Mouse (Mus musculus): ENCODE measurements around the gene Inhbe. TPM values are rescaled to one million over a fixed set of nuclear protein-coding genes. Genes with fewer than 3 reads are reported as not detected.
"Not testable (repeated sequence)": the region's sequence is repeated elsewhere in the genome, so short reads cannot be mapped to it uniquely, and the experiment has no call there.

Inhbe gene
- total RNA-seq, 2 experiments from 2014 or later: not detected

- DNase-seq (ENCODE audit: extremely low spot score in 1 of 2, low spot score in 1 of 2): no peak
Measured at GRCm38 (mm10) chr10:127324495-127324894, 29.7 kb downstream of the Inhbe start.

GRCm38 (mm10) chr10:127323131-127323855 lies 30.9 kb downstream of the Inhbe start:
- no peak for DNase-seq (ENCODE audit: extremely low spot score in 1 of 2, low spot score in 1 of 2)

DNA sequence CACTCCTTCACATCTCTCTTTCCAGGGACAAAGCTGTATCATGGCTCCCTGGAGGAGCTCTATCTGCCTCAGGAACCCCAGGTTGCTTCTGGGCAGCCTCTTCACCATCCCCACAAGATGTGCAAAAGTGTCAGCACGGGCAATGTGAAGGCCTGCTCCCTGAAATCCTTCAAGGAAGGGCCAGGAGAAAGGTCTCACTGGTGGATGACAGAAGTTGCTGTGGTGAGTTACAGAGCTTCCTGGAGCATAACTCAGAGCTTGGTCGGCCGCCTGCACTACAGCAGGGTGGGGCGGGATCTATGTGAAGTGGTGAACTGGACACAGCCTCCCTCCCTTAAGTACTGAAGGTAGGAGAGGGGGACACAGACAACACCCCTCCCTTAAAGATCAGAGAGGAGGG lies 31.5 kb downstream of the Inhbe start:
- no peak for DNase-seq (ENCODE audit: extremely low spot score in 1 of 2, low spot score in 1 of 2)

DNA sequence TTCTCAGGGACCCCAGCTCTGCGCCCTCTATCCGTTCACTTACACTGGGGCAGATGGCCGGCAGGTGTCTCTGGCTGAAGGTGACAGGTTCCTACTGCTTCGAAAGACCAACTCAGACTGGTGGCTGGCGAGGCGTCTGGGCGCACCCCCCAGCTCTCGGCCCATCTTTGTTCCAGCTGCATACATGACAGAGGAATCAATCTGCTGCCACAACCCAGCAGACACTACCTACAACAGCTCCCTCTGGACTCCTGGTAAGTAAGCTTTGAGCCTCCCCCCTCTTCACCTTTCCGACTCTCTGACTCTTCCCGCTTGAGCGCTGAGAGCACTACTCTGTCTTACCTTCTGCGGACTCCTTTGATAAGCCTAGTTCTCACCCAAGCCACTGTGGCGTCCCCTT lies 32.0 kb downstream of the Inhbe start:
- no peak for DNase-seq (ENCODE audit: extremely low spot score in 1 of 2, low spot score in 1 of 2)

- no peak for DNase-seq (ENCODE audit: extremely low spot score in 1 of 2, low spot score in 1 of 2)
Measured at GRCm38 (mm10) chr10:127321621-127322020, 32.6 kb downstream of the Inhbe start, which contains the start of gene Arhgap9. TSS of gene Arhgap9 (plus strand) at chr10:127321964.

GRCm38 (mm10) chr10:127319969-127320368 lies 34.2 kb downstream of the Inhbe start:
- no peak for DNase-seq (ENCODE audit: extremely low spot score in 1 of 2, low spot score in 1 of 2)

DNA sequence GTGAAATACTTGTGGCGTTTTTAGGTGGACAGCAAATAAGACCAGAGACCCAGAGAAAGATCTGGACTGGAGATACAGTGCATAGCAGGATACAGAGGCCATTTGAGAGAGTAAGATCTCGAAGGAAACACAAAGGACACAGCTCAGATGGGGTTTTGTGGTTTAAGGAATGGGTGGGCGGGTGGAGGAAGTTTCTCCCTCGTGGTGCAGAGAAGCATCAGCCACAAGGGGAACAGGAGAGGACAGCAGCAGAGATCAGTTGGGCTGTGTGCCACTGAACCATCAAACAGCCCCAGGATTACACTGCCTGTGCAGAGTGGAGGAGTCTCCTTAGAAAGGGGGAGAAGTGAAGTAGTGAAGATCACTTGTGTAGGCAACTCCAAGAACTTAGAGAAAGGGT lies 36.2 kb downstream of the Inhbe start:
- no peak for DNase-seq (ENCODE audit: extremely low spot score in 1 of 2, low spot score in 1 of 2)

- no peak for DNase-seq (ENCODE audit: extremely low spot score in 1 of 2, low spot score in 1 of 2)
Measured at GRCm38 (mm10) chr10:127317277-127317676, 36.9 kb downstream of the Inhbe start.

DNA sequence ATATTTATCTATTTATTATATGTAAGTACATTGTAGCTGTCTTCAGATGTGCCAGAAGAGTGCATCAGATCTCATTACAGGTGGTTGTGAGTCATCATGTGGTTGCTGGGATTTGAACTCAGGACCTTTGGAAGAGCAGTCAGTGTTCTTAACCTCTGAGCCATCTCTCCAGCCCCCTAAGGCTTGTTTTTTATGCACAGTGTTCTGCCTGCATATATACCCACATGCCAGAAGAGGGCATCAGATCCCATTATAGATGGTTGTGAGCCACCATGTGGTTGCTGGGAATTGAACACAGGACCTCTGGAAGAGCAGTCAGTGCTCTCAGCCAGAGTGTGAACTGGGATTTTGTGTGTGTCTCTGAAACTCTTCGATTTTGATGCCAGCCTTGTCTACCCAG lies 39.3 kb downstream of the Inhbe start:
- not testable (repeated sequence) for DNase-seq (ENCODE audit: extremely low spot score in 1 of 2, low spot score in 1 of 2)

GRCm38 (mm10) chr10:127313516-127313915 lies 40.7 kb downstream of the Inhbe start:
- DNase-seq (ENCODE audit: extremely low spot score in 1 of 2, low spot score in 1 of 2): not testable (repeated sequence)

DNA sequence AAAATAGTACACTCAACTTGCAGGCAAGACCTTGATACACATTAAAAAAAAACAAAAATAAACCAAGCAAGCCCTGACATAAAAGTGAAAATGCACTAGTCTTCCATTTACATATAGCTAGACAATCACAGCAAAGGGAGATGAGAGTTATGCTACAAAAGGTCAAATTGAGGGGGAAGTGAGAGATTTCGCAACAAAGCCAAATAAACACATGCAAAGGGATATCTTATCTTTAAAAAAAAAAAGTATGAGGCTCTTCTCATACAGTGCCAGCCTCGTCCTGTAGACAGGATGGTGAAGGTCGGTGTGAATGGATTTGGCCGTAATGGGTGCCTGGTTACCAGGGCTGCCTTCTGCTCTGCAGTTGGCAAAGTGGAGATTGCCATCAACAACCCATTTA lies 41.4 kb downstream of the Inhbe start:
- no peak for DNase-seq (ENCODE audit: extremely low spot score in 1 of 2, low spot score in 1 of 2)

DNA sequence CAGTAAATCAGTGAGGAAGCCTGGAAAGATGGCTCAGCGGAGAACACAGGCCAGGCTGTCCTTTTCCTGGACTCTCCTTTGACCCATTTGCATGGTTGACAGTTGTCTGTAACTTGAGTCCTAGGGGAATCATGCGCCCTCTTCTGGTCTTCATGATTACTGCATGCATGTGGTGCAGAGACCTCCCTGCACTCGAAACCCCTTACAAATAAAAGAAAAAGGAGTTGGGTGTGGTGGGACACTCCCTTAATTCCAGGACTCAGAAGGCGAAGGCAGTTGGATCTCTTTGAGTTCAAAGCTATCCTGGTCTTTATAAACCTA lies 41.9 kb downstream of the Inhbe start:
- peak; percentile 51 to 85 for DNase-seq (ENCODE audit: extremely low spot score in 1 of 2, low spot score in 1 of 2)

GRCm38 (mm10) chr10:127311476-127312355 lies 42.5 kb downstream of the Inhbe start, which contains the start of gene Mars:
TSS of gene Mars (minus strand) at chr10:127311786.
- DNase-seq (ENCODE audit: extremely low spot score in 1 of 2, low spot score in 1 of 2): peak; percentile 81 to 84

- no peak for DNase-seq (ENCODE audit: extremely low spot score in 1 of 2, low spot score in 1 of 2)
Measured at GRCm38 (mm10) chr10:127310523-127311475, 43.4 kb downstream of the Inhbe start.

DNA sequence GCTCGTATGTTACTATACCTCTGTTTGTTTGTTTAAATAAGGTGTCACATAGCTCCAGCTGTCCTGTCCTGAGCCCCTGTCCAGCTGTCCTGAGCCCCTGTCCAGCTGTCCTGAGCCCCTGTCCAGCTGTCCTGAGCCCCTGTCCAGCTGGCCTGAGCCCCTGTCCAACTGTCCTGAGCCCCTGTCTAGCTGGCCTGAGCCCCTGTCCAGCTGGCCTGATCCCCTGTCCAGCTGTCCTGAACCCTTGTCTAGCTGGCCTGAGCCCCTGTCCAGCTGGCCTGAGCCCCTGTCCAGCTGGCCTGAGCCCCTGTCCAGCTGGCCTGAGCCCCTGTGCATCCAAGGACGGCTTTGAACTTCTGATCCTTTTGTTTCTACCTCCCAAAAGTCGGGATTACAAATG lies 45.0 kb downstream of the Inhbe start:
- DNase-seq (ENCODE audit: extremely low spot score in 1 of 2, low spot score in 1 of 2): not testable (repeated sequence)

GRCm38 (mm10) chr10:127303136-127303535 lies 51.1 kb downstream of the Inhbe start:
- no peak for DNase-seq (ENCODE audit: extremely low spot score in 1 of 2, low spot score in 1 of 2)

DNA sequence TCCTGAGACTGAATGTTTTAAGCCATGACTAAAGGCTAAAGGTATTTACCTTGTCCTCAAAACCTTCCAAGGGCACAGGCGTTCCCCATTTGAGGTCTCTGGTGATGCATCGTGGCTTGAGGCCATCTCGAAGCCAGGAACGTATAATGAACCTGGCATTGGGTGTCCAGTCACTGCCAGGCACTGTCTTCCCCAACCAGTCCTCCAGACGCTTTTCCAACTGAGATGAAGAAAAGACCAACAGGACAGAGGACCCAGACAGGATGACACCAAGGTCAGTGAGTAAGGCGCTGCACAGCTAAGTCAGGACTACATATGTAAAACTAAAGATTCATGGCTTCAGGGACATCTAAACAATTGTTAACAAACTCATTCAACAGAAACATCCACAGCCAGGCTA lies 53.9 kb downstream of the Inhbe start:
- no peak for DNase-seq (ENCODE audit: extremely low spot score in 1 of 2, low spot score in 1 of 2)
